Mouse (Mus musculus): Measurements from ENCODE around the gene Dand5.
"Not testable (repeated sequence)": the region's sequence is repeated elsewhere in the genome, so short reads cannot be mapped to it uniquely, and the experiment has no call there.

Dand5 gene

DNA sequence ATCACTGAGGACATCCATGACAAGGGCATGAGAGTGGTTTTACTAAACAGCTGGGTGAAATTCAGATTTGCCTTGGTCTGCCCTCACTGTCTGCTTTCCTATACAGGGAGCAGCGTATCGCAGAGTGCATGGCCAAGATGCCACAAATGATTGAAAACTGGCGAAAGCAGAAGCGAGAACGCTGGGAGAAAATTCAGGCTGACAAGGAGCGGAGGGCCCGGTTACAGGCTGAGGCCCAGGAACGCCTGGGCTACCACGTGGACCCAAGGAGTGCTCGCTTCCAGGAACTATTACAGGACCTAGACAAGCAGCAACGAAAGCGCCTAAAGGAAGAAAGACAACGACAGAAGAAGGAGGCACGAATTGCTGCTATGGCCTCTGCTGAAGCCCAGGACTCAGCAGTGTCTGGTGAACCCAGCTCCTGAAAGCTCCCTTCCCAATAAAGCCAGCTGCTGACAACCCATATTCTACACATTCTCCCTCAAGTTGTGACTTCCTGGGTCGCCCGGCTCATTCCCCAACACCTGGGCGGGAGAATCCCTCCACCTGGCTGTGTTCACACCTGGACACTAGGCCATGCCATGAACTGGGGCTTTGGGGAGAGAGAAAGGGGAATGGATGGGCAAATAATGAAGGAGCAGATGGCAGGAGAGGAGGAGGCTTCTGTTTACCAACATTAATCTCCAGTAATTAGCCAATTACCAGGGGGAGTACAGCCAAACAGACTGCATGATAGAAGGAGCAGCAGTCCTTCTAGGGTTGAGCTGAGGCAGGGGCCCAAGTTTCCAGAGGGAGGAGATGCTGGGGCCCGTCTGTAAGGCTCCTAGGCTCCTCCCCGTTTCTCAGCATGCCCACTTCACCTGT, 11.6 kb upstream of the Dand5 start:
- DNase-seq = peak; percentile 56

GRCm38 (mm10) chr8:84832759-84833742, 10.4 kb upstream of the Dand5 start:
- DNase-seq = peak; percentile 54

DNA sequence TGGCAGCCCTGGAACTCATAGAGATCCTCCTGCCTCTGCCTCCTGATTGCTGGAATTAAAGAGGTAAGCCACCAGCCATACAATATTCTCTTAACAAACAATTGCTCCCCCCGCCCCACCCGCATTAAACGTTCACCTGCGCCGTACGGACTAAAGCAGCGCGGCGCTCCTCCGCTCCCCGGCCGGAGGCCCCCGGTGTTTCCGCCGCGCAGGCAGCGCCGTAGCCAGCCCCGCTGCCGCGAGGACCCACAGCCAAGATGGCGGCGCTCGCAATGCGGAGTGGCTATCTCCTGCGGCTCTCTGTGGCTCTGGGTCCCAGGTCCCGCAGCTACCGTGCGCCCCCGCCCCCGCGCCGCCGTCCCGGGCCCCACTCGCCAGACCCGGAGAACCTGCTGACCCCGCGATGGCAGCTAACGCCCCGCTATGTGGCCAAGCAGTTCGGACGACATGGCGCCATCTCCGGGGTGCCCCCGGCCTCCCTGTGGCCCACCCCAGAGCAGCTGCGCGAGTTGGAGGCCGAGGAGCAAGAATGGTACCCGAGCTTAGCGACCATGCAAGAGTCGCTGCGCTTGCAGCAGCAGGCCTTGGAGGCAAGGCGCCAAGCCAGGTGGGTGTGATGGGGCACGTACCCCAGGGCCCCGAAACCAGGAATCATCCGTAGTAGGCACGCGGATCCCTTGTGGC, 9.6 kb upstream of the Dand5 start:
- peak; percentile 79 for DNase-seq

GRCm38 (mm10) chr8:84831490-84831889, 8.9 kb upstream of the Dand5 start, which contains the start of gene Gadd45gip1:
Gadd45gip1 (plus strand) TSS chr8:84831522.
- peak; percentile 61 for DNase-seq

DNA sequence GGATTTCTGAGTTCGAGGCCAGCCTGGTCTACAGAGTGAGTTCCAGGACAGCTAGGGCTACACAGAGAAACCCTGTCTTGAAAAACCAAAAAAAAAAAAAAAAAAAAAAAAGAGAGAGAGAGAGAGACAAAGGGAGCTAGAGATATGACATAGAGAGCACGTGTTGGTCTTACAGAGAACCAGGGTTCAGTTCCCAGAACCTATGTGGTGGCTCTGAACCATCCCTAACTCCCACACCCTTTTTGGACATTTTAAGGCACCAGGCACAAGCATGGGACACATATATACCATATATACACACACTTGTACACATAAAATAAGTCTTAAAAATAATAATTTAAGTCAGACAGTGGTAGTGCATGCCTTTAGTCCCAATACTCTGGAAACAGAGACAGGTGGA, 3.9 kb upstream of the Dand5 start:
- not testable (repeated sequence) for DNase-seq

DNA sequence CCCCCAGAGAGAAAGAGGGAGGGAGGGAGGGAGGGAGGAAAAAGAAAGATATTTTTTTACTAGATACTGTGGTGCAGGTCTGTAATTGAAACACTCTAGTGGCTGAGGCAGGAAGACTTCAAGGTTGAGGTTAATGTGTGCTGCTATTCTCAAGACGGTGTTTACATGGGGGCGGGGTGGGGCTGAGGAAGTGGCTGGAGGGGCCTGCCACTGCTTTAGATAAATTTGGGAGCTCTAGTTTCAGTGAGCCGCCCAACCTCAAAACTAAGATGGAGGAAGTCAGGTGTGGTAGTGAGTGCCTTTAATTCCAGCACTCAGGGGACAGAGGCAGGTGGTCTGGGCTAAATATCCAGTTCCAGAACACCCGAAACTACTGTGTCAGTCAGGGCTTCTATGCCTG, 3.0 kb upstream of the Dand5 start:
- DNase-seq = no peak

- DNase-seq = peak; percentile 61
Observed at GRCm38 (mm10) chr8:84823653-84824052, 1.0 kb upstream of the Dand5 start.

DNA sequence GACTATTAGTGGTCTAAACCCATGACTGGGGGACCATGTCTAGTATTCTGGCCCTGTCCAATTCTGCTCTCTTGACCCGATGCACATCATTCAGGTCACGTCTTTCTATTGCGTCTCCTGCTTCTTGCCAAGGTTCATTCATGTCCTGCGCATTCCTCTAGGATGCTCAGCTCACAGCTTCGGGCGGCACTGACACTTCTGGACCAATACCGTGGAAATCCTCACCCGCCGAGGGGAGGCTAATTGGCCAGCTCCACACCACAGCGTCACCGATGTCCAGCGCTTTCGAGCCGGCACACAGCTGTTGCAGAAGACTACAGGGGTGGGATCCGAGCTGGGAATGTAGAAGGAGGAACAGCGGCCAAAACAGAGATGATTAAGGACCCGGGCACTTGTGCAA, 6.5 kb downstream of the Dand5 start:
- DNase-seq = no peak

- DNase-seq = peak; percentile 98
Observed at GRCm38 (mm10) chr8:84815547-84815946, 7.1 kb downstream of the Dand5 start.

- peak; percentile 77 for DNase-seq
Observed at GRCm38 (mm10) chr8:84814555-84815441, 7.8 kb downstream of the Dand5 start.

GRCm38 (mm10) chr8:84814240-84814554, 8.4 kb downstream of the Dand5 start:
- DNase-seq = no peak

GRCm38 (mm10) chr8:84813830-84814229, 8.8 kb downstream of the Dand5 start:
- no peak for DNase-seq

DNA sequence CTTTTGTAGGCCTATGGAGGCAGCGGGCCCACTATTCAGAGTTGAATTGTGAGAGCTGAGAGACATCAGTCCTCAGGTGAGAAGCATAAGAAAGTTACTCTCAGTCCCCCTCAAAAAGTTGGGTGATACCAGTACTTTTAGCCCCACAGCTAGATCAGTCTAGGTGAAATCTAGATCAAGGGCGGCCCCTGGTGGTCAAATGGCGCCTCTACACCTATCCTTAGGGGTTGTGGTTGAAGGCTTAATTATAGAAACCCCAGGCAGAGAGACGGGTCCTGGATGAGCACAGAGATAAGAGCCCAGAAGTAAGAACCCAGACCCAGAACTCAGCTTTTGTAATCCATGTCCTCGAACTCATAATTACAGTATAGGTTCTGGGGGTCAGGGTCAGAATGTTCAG, 9.6 kb downstream of the Dand5 start:
- DNase-seq = peak; percentile 94

- DNase-seq = no peak
Observed at GRCm38 (mm10) chr8:84811303-84811702, 11.3 kb downstream of the Dand5 start.

GRCm38 (mm10) chr8:84810896-84811295, 11.7 kb downstream of the Dand5 start:
- DNase-seq = peak; percentile 98

GRCm38 (mm10) chr8:84809941-84810280, 12.7 kb downstream of the Dand5 start:
- DNase-seq = no peak

DNA sequence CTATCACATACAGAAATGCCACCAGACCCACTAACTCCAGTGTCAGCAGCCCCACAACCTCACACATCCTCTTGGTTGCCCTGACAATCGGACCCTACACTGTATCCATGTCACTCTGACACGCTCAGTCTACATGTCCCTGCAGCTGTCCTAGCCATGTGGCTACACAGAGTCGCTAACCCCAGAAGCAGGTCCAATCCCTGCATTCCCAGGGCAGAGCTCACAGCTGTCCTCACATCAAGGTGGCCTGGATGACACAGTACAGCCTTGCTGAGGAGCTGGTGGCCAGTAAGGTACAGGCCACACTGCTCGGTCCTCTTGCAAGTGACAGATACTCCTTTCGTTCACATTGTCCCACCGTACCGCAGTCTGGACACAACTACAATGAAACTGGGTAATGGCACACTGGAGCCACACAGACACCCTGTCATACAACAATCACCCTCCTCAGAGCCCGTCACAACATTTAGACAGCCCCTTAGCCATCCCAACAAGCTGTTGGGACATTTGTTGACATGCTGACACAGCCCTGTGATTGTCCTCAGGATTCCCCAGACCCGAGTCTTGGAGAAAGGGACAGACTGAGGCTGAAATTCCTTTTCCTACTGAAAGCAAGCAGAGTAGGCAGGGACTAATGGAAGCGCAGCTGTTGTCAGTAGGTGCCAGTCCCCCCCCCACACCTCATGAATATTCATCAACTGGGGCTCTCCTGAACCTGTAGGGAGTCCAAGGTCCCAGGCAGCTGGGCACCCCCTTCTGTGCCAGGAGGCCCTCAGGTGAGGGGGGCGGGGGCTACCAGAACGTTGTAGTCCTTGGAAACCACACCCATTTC, 13.3 kb downstream of the Dand5 start:
- no peak for DNase-seq

DNA sequence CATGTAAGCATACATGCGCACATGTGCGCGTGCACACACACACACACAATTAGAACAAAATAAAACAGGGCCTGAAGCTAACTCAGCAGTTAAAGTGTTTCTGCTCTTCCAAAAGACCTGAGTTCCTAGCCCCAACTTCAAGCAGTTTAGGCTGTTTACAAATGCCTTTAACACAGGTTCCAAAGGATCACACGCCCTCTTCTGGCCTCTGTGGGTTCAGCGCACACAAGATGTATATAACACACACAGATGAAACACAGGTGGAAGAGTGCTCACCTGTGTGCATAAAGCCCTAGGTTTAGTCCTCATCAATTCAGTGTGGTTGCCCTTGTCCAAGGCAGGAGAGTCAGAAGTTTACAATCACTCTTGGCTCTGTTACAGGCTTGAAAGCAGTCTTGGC, 16.6 kb downstream of the Dand5 start:
- DNase-seq = no peak

DNA sequence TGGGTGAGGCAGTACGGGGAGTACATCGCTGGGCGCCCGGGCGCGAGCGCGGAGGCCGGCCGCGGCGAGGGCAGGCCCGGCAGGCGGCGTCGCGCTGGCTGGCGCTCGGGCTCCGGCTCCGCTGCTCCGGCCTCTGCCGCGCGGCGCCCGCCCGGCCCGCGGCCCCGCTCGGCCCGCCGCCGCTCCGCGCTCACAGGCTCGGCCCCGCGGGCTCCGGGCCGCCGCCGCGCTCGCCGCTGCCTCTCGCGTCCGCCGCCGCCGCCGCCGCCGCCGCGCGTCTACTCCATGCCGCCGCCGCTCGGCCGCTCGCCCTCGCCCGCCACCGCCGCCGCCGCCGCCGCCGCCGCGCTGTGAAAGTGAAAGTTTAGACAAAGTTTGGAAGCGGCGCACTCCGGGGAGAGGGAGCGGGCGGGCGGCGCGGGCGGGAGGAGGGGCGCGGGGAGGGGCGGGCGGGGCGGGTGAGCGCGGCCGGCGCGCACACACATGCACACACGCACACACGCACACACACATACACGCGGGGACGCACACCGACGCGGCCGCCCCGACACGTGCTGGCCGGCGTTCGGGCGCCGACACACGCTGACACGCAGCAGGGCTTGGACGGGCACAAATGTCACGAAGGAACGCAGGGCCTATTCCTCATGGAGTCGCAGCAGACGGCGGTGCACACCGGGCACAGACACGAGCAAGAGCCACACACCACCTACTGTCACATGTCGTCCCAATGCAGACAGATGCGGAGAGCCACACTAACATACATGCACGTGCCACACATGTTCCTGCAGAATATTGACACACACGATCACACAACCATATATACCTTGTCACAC, 22.4 kb downstream of the Dand5 start, which contains the start of gene Nfix:
Gene Nfix, minus strand, starts transcription at position 346 of the 833 bp plus-strand sequence.
- peak; percentile 76 for DNase-seq

Data from cerebellum, adult 9-10 months (tissue).